Mouse (Mus musculus): Measurements from ENCODE around the gene 1700067K01Rik.

- TF ChIP-seq POLR2A (IDR thresholded peaks at IDR 0.05; ENCODE audit: extremely low read depth, insufficient read depth, low read length) (no peak), CTCF (IDR thresholded peaks at IDR 0.05; ENCODE audit: extremely low read depth, insufficient read depth, low read length) (no peak)
Measured at GRCm38 (mm10) chr8:84021096-84021495, 19.8 kb downstream of the 1700067K01Rik start, which contains the start of gene Palm3.

All from cortical plate, adult 2 months (tissue).